Mouse (Mus musculus) testis, adult 2 months (tissue): ENCODE measurements at regions not wholly inside any gene's neighbourhood (a gene's known extent, or its start where the extent isn't known, plus 50 kb on each side); places are given as distances from the start of the nearest gene placed in this dataset.

Experiments used
- CTCF ChIP-seq: fragments of 200-500 bp; IDR thresholded peaks from 2 replicates; pipeline ENCODE4 v1.5.1; 2012; ENCODE audit warnings: low read depth, mild to moderate bottlenecking, inconsistent platforms, low read length, moderate library complexity; ENCODE audit not compliant: control insufficient read depth, insufficient read depth, insufficient replicate concordance
- POLR2A ChIP-seq: fragments of 200-500 bp; IDR thresholded peaks from 2 replicates; pipeline ENCODE4 v1.6.1; 2012; ENCODE audit warnings: low read depth, mild to moderate bottlenecking, inconsistent platforms, low read length, moderate library complexity; ENCODE audit not compliant: control insufficient read depth

- no peak for TF ChIP-seq CTCF
- TF ChIP-seq POLR2A: no peak
Measured at GRCm38 (mm10) chr11:25469819-25470218, 740.7 kb downstream of the 5730522E02Rik start.
